Mouse (Mus musculus) liver, embryonic 13.5 days (tissue): ENCODE data around the gene Mpo. TPM values are rescaled to one million over a fixed set of nuclear protein-coding genes. Genes with fewer than 3 reads are reported as not detected.
A peak's percentile ranks its signal among the peaks of the same experiment; 100 is the strongest.

Experiments
- ATAC-seq: fragments of 200-750 bp; cut with Nextera tagmentation; 2 replicates; pipeline ENCODE4 v1.8.0; 2017; ENCODE audit warnings: low read depth, mild to moderate bottlenecking, moderate number of reproducible peaks, moderate library complexity
- DNase-seq: peaks from one replicate; pipeline ENCODE4 v3.0.0; 2022
- H3K27ac ChIP-seq: fragments of 300-500 bp; sonication (generic); 2 replicates; pipeline ENCODE4 v1.5.1; 2015; ENCODE audit warnings: moderate library complexity, mild to moderate bottlenecking, inconsistent platforms
- H3K27me3 ChIP-seq: fragments of 300-500 bp; sonication (generic); 2 replicates; pipeline ENCODE4 v1.6.1; 2015; ENCODE audit warnings: mild to moderate bottlenecking, inconsistent platforms
- H3K36me3 ChIP-seq: fragments of 300-500 bp; sonication (generic); 2 replicates; pipeline ENCODE4 v1.6.1; 2015; ENCODE audit warnings: mild to moderate bottlenecking, inconsistent platforms
- H3K4me1 ChIP-seq: fragments of 300-500 bp; sonication (generic); replicated peaks from 2 replicates; pipeline ENCODE4 v1.6.1; 2015; ENCODE audit warnings: inconsistent platforms
- H3K4me2 ChIP-seq: fragments of 300-500 bp; sonication (generic); 2 replicates; pipeline ENCODE4 v1.6.1; 2015; ENCODE audit warnings: inconsistent platforms, mild to moderate bottlenecking, moderate library complexity
- H3K4me3 ChIP-seq: fragments of 300-500 bp; sonication (generic); replicated peaks from 2 replicates; pipeline ENCODE4 v1.5.1; 2015; ENCODE audit warnings: mild to moderate bottlenecking, inconsistent platforms
- H3K9ac ChIP-seq: fragments of 300-500 bp; sonication (generic); 2 replicates; pipeline ENCODE4 v1.6.1; 2015; ENCODE audit warnings: mild to moderate bottlenecking, inconsistent platforms
- H3K9me3 ChIP-seq: fragments of 300-500 bp; sonication (generic); replicated peaks from 2 replicates; pipeline ENCODE4 v1.6.1; 2016; ENCODE audit warnings: inconsistent platforms
- WGBS: fragments of 180-500 bp; shearing (Covaris S2); methylation state at CpG from one replicate; pipeline ENCODE4 v1.1.7; 2015; ENCODE audit not compliant: insufficient replicate concordance; 5-methylcytosine and 5-hydroxymethylcytosine counted together
- microRNA counts: library from miRNA; unstranded; fragments of <30 nt; microRNA quantifications from one replicate; lab custom pipeline; 2016
- microRNA-seq: library from miRNA; unstranded; fragments of <30 nt; microRNA quantifications from one replicate; pipeline ENCODE4, GENCODE M21; 2016
- polyA plus RNA-seq: library from polyadenylated mRNA; unstranded; fragments of >200 nt; fragmentation: Nextera tagmentation; extraction: Ambion mirVana; gene quantifications from 2 replicates; pipeline ENCODE4 v1.2.1, GENCODE M21; 2015

Gene Mpo
- polyA plus RNA-seq, 1 experiment from 2014 or later = 276 TPM

DNA sequence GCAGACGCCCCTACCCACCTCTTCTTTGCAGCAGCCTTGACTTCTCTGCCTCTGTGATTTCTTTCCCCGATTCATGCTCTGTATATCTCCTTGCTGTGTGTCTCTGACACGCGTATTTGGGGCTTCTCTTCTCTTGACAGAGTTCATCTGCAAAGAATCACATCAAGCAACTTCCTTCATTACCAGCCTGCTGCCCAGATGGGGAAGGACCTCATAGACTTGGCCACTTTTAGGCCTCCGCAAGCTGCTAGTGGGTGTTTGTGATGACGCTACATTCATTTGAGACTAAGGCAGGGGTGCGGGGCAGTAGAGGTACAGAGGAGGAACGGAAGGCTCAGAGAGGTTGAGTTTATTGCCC, 60.2 kb downstream of the Mpo start:
- no peak for ATAC-seq
- Histone ChIP-seq H3K9ac (peak overlapping the region; percentile 18; the same call in 1 of the 2 replicates), H3K27ac (no peak overlapping the region)

More for the DNA sequence above, 60.2 kb downstream of the Mpo start:
- WGBS = 40% methylated on average over 8 of the region's 8 CpGs
- Histone ChIP-seq H3K27me3 (no peaks in the 10 kb centered on the region), H3K9me3 (no peaks in the 10 kb centered on the region), H3K36me3 (peaks cover 4% of the 10 kb centered on the region; the same call in 1 of the 2 replicates), H3K4me3 (peak overlapping the region; percentile 67), H3K4me1 (peaks cover 14% of the 10 kb centered on the region), H3K4me2 (peak overlapping the region; percentile 70)
- DNase-seq = no peak

MicroRNAs within 50 kb of the gene (microRNA counts, 519-probe panel; counts per million panel counts)
- 8,572 counts per million, percentile 98 among the panel's probes with 10 or more counts for microRNA mmu-miR-142-3p (lab: Ali Mortazavi, UCI)
- microRNA mmu-miR-142-5p (lab: Ali Mortazavi, UCI) = 6,401 counts per million, percentile 78 among the panel's probes with 10 or more counts

Small RNAs within 50 kb of the gene (microRNA-seq; reads per million reads assigned to microRNA genes)
- not detected for gene Mir142
- gene Mir142b = not detected

Other genes starting within 250 kb of the Mpo start
- gene Gm11492, start 226.9 kb upstream of the Mpo start, polyA plus RNA-seq = not detected in 2 replicates
- 11.2 and 14.9 TPM in 2 replicates for gene Sept4, start 224.7 kb upstream of the Mpo start, polyA plus RNA-seq
- 9.4 and 12.2 TPM in 2 replicates for gene Mtmr4, start 201.4 kb upstream of the Mpo start, polyA plus RNA-seq
- gene Hsf5, start 176.4 kb upstream of the Mpo start, polyA plus RNA-seq = 0.03 TPM in 1 of 2 replicates, not detected in the other
- 3.8 and 5.5 TPM in 2 replicates for gene Rnf43, start 130.9 kb upstream of the Mpo start, polyA plus RNA-seq
- 219 and 233 TPM in 2 replicates for gene Supt4a, start 56.0 kb upstream of the Mpo start, polyA plus RNA-seq
- 2.7 and 3.1 TPM in 2 replicates for gene Tspoap1, start 33.0 kb upstream of the Mpo start, polyA plus RNA-seq
- not detected in 2 replicates for gene Lpo, start 34.7 kb downstream of the Mpo start, polyA plus RNA-seq
- 2.1 and 2.5 TPM in 2 replicates for gene Mks1, start 59.6 kb downstream of the Mpo start, polyA plus RNA-seq
- gene Epx, start 82.0 kb downstream of the Mpo start, polyA plus RNA-seq = 3.0 TPM in 2 replicates
- gene Olfr462, start 98.7 kb downstream of the Mpo start, polyA plus RNA-seq = not detected in 2 replicates
- gene Olfr463, start 103.8 kb downstream of the Mpo start, polyA plus RNA-seq = not detected in 2 replicates
- not detected in 2 replicates for gene Olfr464, start 127.4 kb downstream of the Mpo start, polyA plus RNA-seq
- gene Dynll2, start 194.0 kb downstream of the Mpo start, polyA plus RNA-seq = 11.2 and 11.5 TPM in 2 replicates